Mouse (Mus musculus) ES-E14 (cell line): ENCODE measurements around the gene Klc3. TPM values are rescaled to one million over a fixed set of nuclear protein-coding genes. Genes with fewer than 3 reads are reported as not detected.

Source experiments
- DNase-seq: peaks from one replicate; pipeline ENCODE4 v3.0.0-alpha.2; 2013; ENCODE audit warnings: low read depth, low spot score
- H3K27ac ChIP-seq: 2 replicates; pipeline ENCODE4 v1.5.1; 2012; ENCODE audit warnings: low read depth, mild to moderate bottlenecking, low read length, moderate library complexity, mixed read lengths; ENCODE audit not compliant: poor library complexity, insufficient read depth, severe bottlenecking
- H3K36me3 ChIP-seq: 2 replicates; pipeline ENCODE4 v1.6.1; 2012; ENCODE audit warnings: mild to moderate bottlenecking, low read length, moderate library complexity, mixed read lengths; ENCODE audit not compliant: control insufficient read depth, poor library complexity, insufficient read depth, severe bottlenecking
- H3K4me1 ChIP-seq, 2 experiments: fragments of 150-350 bp in 1 of 2; sonication (generic) in 1 of 2; 2 replicates each; pipeline ENCODE4 v1.6.1; 2012; ENCODE audit warnings: low read length in 2 of 2, mild to moderate bottlenecking in 1 of 2, mixed read lengths in 1 of 2; ENCODE audit not compliant: control insufficient read depth in 2 of 2, insufficient read depth in 2 of 2, poor library complexity in 1 of 2
- H3K4me3 ChIP-seq, 2 experiments: fragments of 150-350 bp in 1 of 2; sonication (generic) in 1 of 2; 2 replicates each; pipeline ENCODE4 v1.5.1; 2012; ENCODE audit warnings: low read length in 2 of 2, low read depth in 1 of 2, mild to moderate bottlenecking in 1 of 2, mixed read lengths in 1 of 2; ENCODE audit not compliant: insufficient read depth in 1 of 2, poor library complexity in 1 of 2, severe bottlenecking in 1 of 2
- H3K9ac ChIP-seq: 2 replicates; pipeline ENCODE4 v1.6.1; 2012; ENCODE audit warnings: low read depth, mild to moderate bottlenecking, low read length, mixed read lengths; ENCODE audit not compliant: poor library complexity, insufficient read depth, severe bottlenecking
- H3K9me3 ChIP-seq: fragments of 150-350 bp; sonication (generic); 2 replicates; pipeline ENCODE4 v1.6.1; 2012; ENCODE audit warnings: low read depth, mild to moderate bottlenecking, low read length; ENCODE audit not compliant: control insufficient read depth, insufficient read depth
- CHD2 ChIP-seq: IDR thresholded peaks from 2 replicates; pipeline ENCODE4 v1.6.1; 2014; ENCODE audit warnings: mild to moderate bottlenecking, low read depth, low read length, inconsistent platforms
- HCFC1 ChIP-seq: IDR thresholded peaks from 2 replicates; pipeline ENCODE4 v1.6.1; 2012; ENCODE audit warnings: low read length, inconsistent platforms, borderline replicate concordance; ENCODE audit not compliant: insufficient read depth
- MAFK ChIP-seq: IDR thresholded peaks from 2 replicates; pipeline ENCODE4 v1.6.1; 2014; ENCODE audit warnings: mild to moderate bottlenecking, low read depth, low read length, inconsistent platforms; ENCODE audit not compliant: insufficient read depth
- ZC3H11A ChIP-seq: IDR thresholded peaks from 2 replicates; pipeline ENCODE4 v1.6.1; 2012; ENCODE audit warnings: low read depth, mild to moderate bottlenecking, inconsistent platforms, low read length, borderline replicate concordance
- ZNF384 ChIP-seq: IDR thresholded peaks from 2 replicates; pipeline ENCODE4 v1.6.1; 2012; ENCODE audit warnings: low read depth, low read length, inconsistent platforms
- in situ Hi-C, 2 experiments: fragments of 600-800 bp; cut with MboI; formaldehyde crosslinking; loops; one replicate each; pipeline ENCODE4 v1.15.1; 2025; ENCODE audit warnings: low sequenced_read_pairs in 2 of 2, inconsistent platforms in 1 of 2; ENCODE audit not compliant: unreplicated experiment in 2 of 2
- total RNA-seq: library from RNA; depleted of rRNA; stranded (reverse); fragments of 300-350 nt; gene quantifications from 2 replicates; pipeline ENCODE4 v1.2.3, GENCODE M21; 2012

Gene Klc3
- total RNA-seq, 1 experiment, result 10.1 TPM

DNA sequence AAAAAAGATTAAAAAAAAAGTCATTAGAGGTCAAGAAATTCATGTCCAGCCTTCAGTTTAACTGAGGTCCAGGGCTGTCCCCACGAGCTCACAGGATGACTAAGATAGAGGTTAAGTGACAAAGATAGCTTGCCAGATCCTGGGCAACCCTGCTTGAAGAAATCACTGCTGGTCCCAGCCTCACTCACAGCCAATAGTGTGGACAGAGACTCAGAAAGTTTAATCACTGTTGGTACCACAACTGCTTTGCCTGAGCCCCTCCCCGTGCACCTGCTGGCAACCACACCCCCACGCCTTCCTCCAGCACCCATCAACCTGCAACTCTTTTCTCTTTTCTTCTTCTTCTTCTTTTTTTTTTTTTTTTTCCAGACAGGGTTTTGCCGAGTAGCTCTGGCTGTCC is 20.1 kb upstream of the Klc3 start:
- Histone ChIP-seq H3K9ac (no peak overlapping the region), H3K36me3 (no peaks in the 10 kb centered on the region; the same call in 1 of the 2 replicates), H3K4me1 (peaks cover 12 to 25% of the 10 kb centered on the region in 2 experiments), H3K27ac (no peak overlapping the region), H3K9me3 (no peaks in the 10 kb centered on the region), H3K4me3 (no peak overlapping the region)
- in situ Hi-C loops, result no loop called here
- no peak for TF ChIP-seq CHD2
- TF ChIP-seq MAFK, result no peak
- no peak for TF ChIP-seq HCFC1
- TF ChIP-seq ZC3H11A, result no peak
- no peak for TF ChIP-seq ZNF384
- no peak for DNase-seq

DNA sequence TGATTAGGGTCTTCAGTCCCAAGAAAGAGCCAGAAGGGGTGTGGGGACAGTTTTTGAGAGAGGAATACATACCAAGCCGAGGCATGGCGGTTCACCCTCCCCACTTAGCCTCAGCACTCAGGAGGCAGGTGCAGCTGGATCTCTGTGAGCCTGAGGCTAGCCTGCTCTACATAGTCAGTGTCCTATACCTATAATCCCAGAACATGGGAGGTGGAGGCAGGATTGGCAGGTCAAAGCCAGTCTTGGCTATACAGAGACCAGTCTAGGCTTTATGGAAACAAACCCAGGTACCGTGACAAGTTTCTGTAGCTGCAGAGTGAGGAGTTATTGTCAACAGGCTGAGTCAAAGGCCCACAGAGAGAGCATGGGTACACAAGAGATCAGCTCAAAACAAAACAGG is 19.2 kb upstream of the Klc3 start:
- peaks cover 9 to 17% of the 10 kb centered on the region in 2 experiments for H3K4me1 ChIP-seq
- in situ Hi-C loops, result no loop called here
- no peak for DNase-seq
- no peak overlapping the region for H3K4me3 ChIP-seq
- H3K9ac ChIP-seq, result no peak overlapping the region
- H3K27ac ChIP-seq, result no peak overlapping the region
- H3K36me3 ChIP-seq, result no peaks in the 10 kb centered on the region; the same call in 1 of the 2 replicates
- TF ChIP-seq CHD2, result no peak
- TF ChIP-seq MAFK, result no peak
- no peak for TF ChIP-seq HCFC1
- no peak for TF ChIP-seq ZNF384
- TF ChIP-seq ZC3H11A, result no peak
- H3K9me3 ChIP-seq, result no peaks in the 10 kb centered on the region

DNA sequence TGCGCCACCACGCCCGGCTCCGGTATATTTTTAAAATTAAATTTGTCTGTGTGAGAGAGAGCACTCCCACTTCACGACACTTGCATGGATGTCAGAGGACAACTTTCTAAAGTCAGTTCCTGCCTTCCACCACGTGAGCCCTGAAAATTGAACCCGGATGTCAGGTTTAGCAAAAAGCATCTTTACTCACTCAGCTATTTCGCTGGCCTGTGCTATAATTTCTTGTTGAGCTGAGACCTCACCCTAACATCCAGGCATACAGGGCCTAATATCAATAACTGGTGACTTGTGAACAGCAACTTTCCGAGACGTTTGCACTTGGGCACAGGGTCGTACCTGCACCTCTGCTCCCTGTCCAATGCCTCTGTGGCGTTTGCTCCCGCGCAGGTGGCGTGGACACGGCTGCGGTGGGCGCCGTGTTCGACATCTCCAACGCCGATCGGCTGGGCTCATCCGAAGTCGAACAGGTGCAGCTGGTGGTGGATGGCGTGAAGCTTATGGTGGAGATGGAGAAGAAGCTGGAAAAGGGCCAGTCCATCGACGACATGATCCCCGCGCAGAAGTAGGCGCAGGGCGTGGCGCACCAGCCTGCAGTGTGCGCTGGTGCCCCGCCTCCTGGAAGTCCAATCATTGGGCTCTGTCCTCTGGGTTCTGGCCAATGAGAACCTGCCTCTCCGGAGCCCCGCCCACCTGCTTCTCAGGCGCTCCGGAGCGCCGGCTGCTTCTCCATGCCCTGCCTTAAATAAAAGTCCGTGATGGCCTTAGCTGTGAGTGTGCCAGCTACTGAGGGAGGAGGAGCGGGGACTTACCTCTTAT is 17.1 kb upstream of the Klc3 start:
- Histone ChIP-seq H3K4me3 (peak overlapping the region; percentile 56 to 66), H3K9ac (peak overlapping the region; percentile 51; the same call in 1 of the 2 replicates), H3K27ac (no peak overlapping the region), H3K36me3 (no peaks in the 10 kb centered on the region; the same call in 1 of the 2 replicates), H3K9me3 (no peaks in the 10 kb centered on the region), H3K4me1 (peaks cover 0 to 7% of the 10 kb centered on the region in 2 experiments; a peak in 1 of 4 replicates)
- in situ Hi-C loops, result no loop called here
- peak; percentile 86 for DNase-seq
- TF ChIP-seq CHD2 (no peak), ZNF384 (no peak)

DNA sequence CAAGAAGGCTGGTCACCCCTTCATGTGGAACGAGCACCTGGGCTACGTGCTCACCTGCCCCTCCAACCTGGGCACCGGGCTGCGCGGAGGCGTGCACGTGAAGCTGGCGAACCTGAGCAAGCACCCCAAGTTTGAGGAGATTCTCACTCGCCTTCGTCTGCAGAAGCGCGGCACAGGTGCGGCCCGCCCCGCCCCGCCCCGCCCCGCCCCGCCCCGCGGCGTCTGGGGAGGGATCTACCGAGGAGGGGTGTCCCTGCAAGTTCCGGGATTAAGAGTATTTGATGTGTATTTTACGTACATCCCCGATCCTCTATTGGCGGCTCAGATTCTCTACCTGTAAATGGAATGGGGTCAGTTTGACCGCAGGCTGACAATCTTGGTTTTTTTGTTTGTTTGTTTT is 16.2 kb upstream of the Klc3 start:
- TF ChIP-seq MAFK, result no peak
- TF ChIP-seq CHD2, result no peak
- no peak for TF ChIP-seq ZC3H11A
- no peak for TF ChIP-seq HCFC1
- TF ChIP-seq ZNF384, result no peak
- in situ Hi-C loops, result no loop called here
- no peaks in the 10 kb centered on the region for H3K36me3 ChIP-seq
- no peaks in the 10 kb centered on the region for H3K9me3 ChIP-seq
- no peak overlapping the region for H3K9ac ChIP-seq
- peaks cover 0 to 10% of the 10 kb centered on the region in 2 experiments; a peak in 1 of 4 replicates for H3K4me1 ChIP-seq
- H3K4me3 ChIP-seq, result peak overlapping the region in 1 of 2 experiments; percentile 41; a peak in 1 of 4 replicates
- DNase-seq, result no peak
- no peak overlapping the region for H3K27ac ChIP-seq
